Mouse (Mus musculus): ENCODE data around the gene Mgmt.

GRCm38 (mm10) chr7:136844835-136845234, 49.6 kb upstream of the Mgmt start:
- TF ChIP-seq POLR2A (IDR thresholded peaks at IDR 0.05; ENCODE audit: control insufficient read depth in 1 of 2, insufficient read depth in 1 of 2, low read depth in 1 of 2, low read length in 2 of 2, poor library complexity in 1 of 2) (no peak), CTCF (IDR thresholded peaks at IDR 0.05 in 2 of 3, conservative IDR thresholded peaks at IDR 0.05 in 1 of 3; ENCODE audit: control insufficient read depth in 1 of 3, insufficient read depth in 1 of 3, low read depth in 2 of 3, low read length in 3 of 3, poor library complexity in 1 of 3, severe bottlenecking in 1 of 3) (no peak), ZMIZ1 (IDR thresholded peaks at IDR 0.05; ENCODE audit: low read depth, low read length) (no peak), POLR2AphosphoS5 (IDR thresholded peaks at IDR 0.05; ENCODE audit: borderline replicate concordance, low read depth, low read length) (no peak), HCFC1 (IDR thresholded peaks at IDR 0.05; ENCODE audit: low read depth, low read length) (no peak), USF1 (IDR thresholded peaks at IDR 0.05; ENCODE audit: low read depth, low read length) (no peak), CHD2 (IDR thresholded peaks at IDR 0.05; ENCODE audit: low read length) (no peak), POLR2AphosphoS2 (IDR thresholded peaks at IDR 0.05; ENCODE audit: low read length) (no peak), EP300 (IDR thresholded peaks at IDR 0.05; ENCODE audit: low read depth in 1 of 2, low read length in 2 of 2) (no peak), ETS1 (IDR thresholded peaks at IDR 0.05; ENCODE audit: low read depth, low read length) (no peak), SIN3A (IDR thresholded peaks at IDR 0.05; ENCODE audit: low read length) (no peak), TCF12 (IDR thresholded peaks at IDR 0.05; ENCODE audit: low read depth, low read length) (no peak), ZKSCAN1 (IDR thresholded peaks at IDR 0.05; ENCODE audit: low read depth, low read length) (no peak)
